Mouse (Mus musculus) right cerebral cortex, postnatal 10 days (tissue): ENCODE data around the gene Ly6g6c.

ENCODE experiments used
- DNase-seq, 2 experiments: peaks; one replicate each; pipeline ENCODE4 v3.0.0; 2021; ENCODE audit warnings: low spot score in 2 of 2

Gene Ly6g6c

DNA sequence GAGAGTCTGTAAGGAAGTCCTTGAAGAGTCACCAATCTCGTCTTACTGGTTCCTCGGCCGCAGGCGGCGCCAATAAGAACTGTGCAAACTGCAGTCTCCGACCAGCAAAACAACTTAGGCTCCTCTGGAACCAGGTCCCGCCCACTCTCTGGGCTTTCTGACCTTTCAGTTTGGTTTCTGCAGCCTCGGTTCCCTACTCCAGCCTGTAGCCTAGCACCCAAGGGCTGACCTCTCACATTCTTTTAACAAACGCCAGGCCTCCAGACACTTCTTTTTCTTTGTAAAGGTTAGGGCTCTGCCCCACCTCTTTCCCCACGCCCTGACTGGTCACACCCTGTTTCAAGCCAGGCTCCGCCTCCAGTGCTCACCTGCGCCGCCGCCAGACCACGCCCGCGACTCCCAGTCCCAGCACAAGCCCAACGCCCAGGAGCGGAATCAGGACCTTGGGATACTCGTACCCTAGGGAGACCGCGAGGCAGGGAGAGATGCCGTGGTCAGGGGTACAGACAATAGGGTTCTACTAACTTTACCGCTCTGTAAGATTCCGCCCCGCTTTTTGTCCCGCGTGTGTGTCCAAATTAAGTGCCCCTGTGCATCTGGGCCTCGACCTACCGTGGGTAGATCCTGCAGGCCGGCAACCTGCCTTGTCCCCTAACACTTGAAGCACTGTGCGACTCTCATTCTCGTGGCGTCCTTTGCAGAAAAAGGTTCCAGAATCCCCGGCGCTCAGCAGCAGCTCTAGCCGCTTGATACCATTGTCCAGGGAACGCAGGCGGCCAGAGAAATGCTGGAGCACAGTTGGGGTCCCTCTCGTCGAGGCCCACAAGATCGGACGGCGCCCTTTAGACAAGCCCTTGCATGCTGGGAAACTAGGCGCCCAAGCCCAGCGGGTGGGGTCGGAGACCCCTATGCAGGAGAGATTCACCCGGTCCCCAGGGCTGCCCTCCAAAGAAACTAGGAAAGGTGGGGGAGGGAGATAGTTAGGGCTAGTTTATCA is at the start of gene Ly6g6c:
TSS of gene Ly6g6c (plus strand) at position 438 of the 997 bp plus-strand sequence.
- no peak for DNase-seq

GRCm38 (mm10) chr17:35016376-35016775 is 48.8 kb upstream of the Ly6g6c start, which contains the start of gene Vwa7:
Vwa7 (plus strand) TSS chr17:35016579.
- DNase-seq, result peak in 1 of 2 experiments; percentile 41

DNA sequence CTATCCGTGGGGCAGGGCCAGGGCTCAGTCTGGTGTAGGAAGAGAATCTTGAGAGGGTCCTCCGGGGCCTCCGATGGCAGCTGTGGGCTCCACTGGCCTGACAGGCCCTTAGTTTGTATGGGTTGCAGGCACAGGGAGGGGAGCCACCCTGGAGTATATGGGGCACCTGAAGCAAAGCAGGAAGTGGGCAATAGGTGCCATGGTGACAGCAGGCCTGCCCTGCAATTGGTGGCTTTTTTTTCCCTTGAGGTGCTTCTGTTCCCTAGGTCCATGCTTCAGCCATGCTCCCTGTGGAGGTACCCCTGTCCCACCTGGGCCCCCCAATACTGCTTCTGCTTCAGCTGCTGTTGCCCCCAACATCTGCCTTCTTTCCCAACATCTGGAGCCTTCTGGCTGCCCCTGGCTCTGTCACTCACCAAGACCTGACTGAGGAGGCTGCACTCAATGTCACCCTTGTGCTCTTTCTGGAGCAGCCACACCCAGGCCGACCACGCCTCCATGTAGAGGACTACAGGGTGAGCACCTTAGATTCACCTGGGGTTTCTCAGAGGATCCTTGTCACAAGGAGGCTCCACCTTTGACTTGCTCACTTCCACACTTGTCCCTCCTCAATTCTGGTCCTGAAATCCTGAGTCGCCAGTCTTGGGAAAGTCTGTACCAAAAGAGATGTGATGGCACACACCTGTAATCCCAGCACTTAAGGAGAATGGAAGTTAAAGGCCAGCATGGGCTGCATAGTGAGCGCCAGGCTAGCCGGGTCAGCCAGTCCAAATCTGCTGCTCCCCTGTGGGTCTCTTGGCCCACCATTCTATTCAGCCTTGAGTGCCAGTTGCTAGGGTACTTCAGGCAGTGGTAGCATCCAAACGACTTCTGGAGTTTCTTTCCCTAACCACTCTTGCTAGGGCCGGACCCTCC is 48.1 kb upstream of the Ly6g6c start:
- no peak for DNase-seq

DNA sequence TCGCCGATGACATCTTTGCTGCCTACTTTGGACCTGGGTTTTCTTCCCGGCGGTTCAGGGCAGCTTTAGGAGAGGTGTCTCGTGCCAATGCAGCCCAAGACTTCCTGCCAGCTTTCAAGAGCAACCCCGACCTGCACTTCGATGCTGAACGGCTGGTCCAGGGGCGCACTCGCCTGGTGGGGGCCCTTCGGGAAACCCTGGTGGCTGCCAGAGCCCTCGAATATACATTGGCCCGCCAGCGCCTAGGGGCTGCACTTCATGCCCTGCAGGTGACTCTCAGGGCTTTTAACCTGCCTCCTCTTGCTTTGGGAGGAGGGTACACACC is 47.5 kb upstream of the Ly6g6c start:
- no peak for DNase-seq

GRCm38 (mm10) chr17:35018171-35018570 is 47.0 kb upstream of the Ly6g6c start:
- DNase-seq, result no peak

- DNase-seq, result peak in 1 of 2 experiments; percentile 17
These were observed 45.3 kb upstream of the Ly6g6c start for GRCm38 (mm10) chr17:35019894-35020293.

DNA sequence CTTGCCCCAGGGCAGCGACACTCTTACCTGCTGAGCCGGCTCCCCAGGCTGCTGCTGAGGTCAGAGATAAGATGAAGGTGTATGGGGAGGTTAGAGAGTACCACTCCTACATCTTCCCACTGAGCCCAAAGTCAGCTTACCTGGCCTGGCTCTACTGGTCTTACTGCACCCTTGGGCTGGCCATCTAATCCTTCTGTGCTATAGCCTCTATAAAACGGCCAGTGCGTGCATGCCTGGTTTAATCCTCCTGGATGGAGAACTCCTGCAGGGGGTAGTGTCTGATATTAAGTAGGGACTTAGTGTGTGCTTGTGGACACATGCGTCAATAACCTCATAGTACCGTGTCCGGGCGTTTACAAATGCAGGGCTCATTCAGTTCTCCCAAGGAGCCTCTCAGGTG is 44.6 kb upstream of the Ly6g6c start:
- no peak for DNase-seq

GRCm38 (mm10) chr17:35021163-35021808 is 43.9 kb upstream of the Ly6g6c start:
- peak; percentile 80 to 84 for DNase-seq

- no peak for DNase-seq
These were observed 43.2 kb upstream of the Ly6g6c start for GRCm38 (mm10) chr17:35021842-35022477.

DNA sequence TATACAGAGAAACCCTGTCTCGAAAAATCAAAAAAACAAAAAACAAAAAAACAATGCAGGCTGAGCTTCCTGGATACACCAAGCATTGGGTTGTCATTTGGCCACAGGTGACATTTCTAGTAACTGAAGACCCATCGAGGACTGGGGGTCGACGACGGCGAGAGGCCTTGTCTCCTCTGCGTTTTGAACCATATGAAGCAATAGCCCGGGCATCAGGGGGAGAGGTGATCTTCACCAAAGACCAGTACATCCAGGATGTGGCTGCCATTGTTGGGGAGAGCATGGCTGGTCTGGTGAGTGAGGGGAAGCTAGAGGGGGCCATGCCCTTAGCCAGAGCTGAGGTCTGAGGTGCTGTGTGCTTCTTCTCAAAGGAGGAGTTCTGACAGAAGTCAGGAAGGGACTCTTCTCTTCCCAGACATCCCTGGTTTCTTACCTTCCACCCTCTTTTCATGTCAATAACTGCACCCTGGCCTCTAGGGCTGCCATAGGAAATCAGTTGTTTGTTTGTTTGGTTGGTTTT is 42.6 kb upstream of the Ly6g6c start:
- peak in 1 of 2 experiments; percentile 15 for DNase-seq

DNA sequence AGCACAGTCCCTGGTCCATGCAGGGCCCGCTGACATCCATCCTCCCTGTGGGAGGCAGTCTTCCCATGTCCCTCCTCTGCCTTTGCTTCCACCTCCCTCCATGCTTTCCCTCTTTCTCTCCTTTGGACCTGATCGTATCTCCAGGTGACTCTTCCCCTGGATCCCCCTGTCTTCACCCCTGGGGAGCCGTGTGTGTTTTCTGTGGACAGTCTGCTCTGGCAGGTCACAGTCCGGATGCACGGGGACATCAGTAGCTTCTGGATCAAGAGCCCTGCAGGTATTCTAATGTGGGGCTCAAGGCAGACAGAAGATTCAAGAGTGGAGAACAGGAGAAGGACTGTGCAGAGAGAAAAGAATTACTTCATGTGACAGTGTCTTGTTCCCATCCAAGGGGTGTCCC is 42.0 kb upstream of the Ly6g6c start:
- no peak for DNase-seq

- DNase-seq, result peak; percentile 18 to 36
These were observed 41.4 kb upstream of the Ly6g6c start for GRCm38 (mm10) chr17:35023756-35024155.

- DNase-seq, result no peak
These were observed 40.9 kb upstream of the Ly6g6c start for GRCm38 (mm10) chr17:35024261-35024660.

- DNase-seq, result peak; percentile 29 to 36
These were observed 40.3 kb upstream of the Ly6g6c start for GRCm38 (mm10) chr17:35024691-35025488.

GRCm38 (mm10) chr17:35026206-35026605 is 39.0 kb upstream of the Ly6g6c start:
- DNase-seq, result no peak

GRCm38 (mm10) chr17:35027277-35028068 is 37.7 kb upstream of the Ly6g6c start, which contains the start of gene Sapcd1:
Sapcd1 (minus strand) TSS chr17:35028016.
- peak; percentile 78 to 80 for DNase-seq

- no peak for DNase-seq
These were observed 36.9 kb upstream of the Ly6g6c start for GRCm38 (mm10) chr17:35028315-35028714.

DNA sequence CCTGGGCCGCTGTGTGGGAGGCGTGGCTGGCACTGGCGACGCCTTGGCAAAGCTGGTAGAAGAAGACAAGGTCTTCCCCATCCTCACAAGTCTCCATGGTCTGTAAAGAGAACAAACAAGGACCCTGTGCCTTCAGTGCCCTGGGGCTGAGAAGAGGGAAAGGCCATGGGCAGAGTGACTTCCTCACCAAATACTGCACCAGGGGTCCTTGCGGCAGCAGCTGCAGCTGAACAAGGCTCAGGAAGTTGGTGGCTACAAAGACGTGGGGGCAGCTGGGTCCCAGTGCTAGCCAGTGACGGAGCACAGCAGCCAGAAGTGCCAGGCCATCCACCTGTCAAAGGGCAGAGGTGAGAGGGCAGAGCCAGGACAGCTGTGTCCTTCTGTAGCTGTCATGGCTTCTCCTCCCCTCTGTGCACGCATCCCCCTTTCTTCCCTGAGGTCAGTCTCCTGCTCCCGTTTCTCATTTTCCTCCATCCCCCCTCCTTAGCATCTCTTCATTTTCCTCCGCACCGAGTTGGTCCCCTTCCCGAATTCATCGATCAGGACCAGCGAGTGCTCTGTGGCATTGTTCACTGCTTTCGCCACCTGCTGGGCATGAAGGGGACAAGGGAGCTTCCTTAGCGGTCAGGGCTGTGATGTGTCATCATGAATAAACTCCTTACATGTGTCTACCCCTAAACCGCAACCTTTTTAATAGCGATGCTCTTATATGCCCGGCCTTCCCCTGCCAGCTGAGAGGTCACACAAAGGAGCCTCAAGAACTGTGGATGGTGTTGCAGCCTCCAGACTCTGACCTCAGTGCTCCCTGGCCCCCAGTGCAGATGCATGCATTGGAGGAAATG is 35.3 kb upstream of the Ly6g6c start:
- peak in 1 of 2 experiments; percentile 36 for DNase-seq
